Mouse (Mus musculus): Measurements from ENCODE around the gene Scnn1g.

DNA sequence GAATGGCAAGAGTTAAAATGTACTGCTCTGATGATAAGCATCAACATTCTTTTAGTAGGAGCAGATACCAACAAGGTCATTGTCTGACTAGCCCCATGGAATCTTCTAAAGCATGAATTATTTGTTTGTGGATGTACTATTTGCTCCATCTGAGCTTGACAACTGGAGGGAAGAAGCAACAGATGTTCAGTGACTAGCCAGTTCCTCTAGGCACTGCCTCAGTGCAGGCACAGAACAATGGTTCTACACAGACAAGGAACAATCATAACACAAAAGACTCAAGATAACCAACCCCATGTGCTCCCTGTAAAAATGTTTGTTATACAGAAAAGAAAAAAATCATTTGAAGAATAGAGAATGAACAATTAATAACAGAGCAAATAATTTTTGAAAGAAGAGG is 37.1 kb upstream of the Scnn1g start:
- TF ChIP-seq CTCF (conservative IDR thresholded peaks at IDR 0.05; ENCODE audit: insufficient read depth, insufficient read length, low read depth, low read length) (no peak), POLR2A (IDR thresholded peaks at IDR 0.05; ENCODE audit: low read depth, low read length) (no peak)
